Mouse (Mus musculus): ENCODE measurements around the gene Amz1.

Amz1 gene

GRCm38 (mm10) chr5:140768333-140768732 lies 44.4 kb downstream of the Amz1 start:
- peak; percentile 65 for DNase-seq

- DNase-seq = no peak
These were observed 47.7 kb downstream of the Amz1 start for GRCm38 (mm10) chr5:140771612-140772011.

GRCm38 (mm10) chr5:140772158-140772557 lies 48.2 kb downstream of the Amz1 start:
- DNase-seq = no peak

- DNase-seq = no peak
These were observed 51.2 kb downstream of the Amz1 start for GRCm38 (mm10) chr5:140775111-140775510.

- DNase-seq = no peak
These were observed 53.0 kb downstream of the Amz1 start for GRCm38 (mm10) chr5:140776968-140777367.

- no peak for DNase-seq
These were observed 57.2 kb downstream of the Amz1 start for GRCm38 (mm10) chr5:140781122-140781521.

- DNase-seq = no peak
These were observed 58.1 kb downstream of the Amz1 start for GRCm38 (mm10) chr5:140781886-140782572.

GRCm38 (mm10) chr5:140783577-140783976 lies 59.6 kb downstream of the Amz1 start:
- no peak for DNase-seq

- no peak for DNase-seq
These were observed 60.4 kb downstream of the Amz1 start for GRCm38 (mm10) chr5:140784288-140784687.

- DNase-seq = no peak
These were observed 61.4 kb downstream of the Amz1 start for GRCm38 (mm10) chr5:140785240-140785872.

- DNase-seq = no peak
These were observed 65.6 kb downstream of the Amz1 start for GRCm38 (mm10) chr5:140789561-140789960.

- DNase-seq = no peak
These were observed 66.5 kb downstream of the Amz1 start for GRCm38 (mm10) chr5:140790392-140790791.

- DNase-seq = peak; percentile 33 to 54
These were observed 67.3 kb downstream of the Amz1 start for GRCm38 (mm10) chr5:140790937-140791877.

- DNase-seq = no peak
These were observed 68.3 kb downstream of the Amz1 start for GRCm38 (mm10) chr5:140792233-140792632.

- no peak for DNase-seq
These were observed 70.8 kb downstream of the Amz1 start for GRCm38 (mm10) chr5:140794753-140795152.

GRCm38 (mm10) chr5:140795176-140795575 lies 71.2 kb downstream of the Amz1 start:
- DNase-seq = no peak

- no peak for DNase-seq
These were observed 72.1 kb downstream of the Amz1 start for GRCm38 (mm10) chr5:140796051-140796450.

GRCm38 (mm10) chr5:140798158-140798557 lies 74.2 kb downstream of the Amz1 start:
- no peak for DNase-seq

GRCm38 (mm10) chr5:140798775-140799174 lies 74.8 kb downstream of the Amz1 start:
- no peak for DNase-seq

- no peak for DNase-seq
These were observed 75.3 kb downstream of the Amz1 start for GRCm38 (mm10) chr5:140799190-140799589.

- no peak for DNase-seq
These were observed 76.5 kb downstream of the Amz1 start for GRCm38 (mm10) chr5:140800288-140800923.

GRCm38 (mm10) chr5:140801782-140802181 lies 77.9 kb downstream of the Amz1 start:
- DNase-seq = no peak

- no peak for DNase-seq
These were observed 82.3 kb downstream of the Amz1 start for GRCm38 (mm10) chr5:140806252-140806651.

All from cerebellum, postnatal 36 days (tissue).